Mouse (Mus musculus) embryo, embryonic 10 days (tissue): ENCODE data around the gene Zcchc24.

Experiments used
- DNase-seq: peaks from one replicate; pipeline ENCODE4 v3.0.0-alpha.2; 2015; ENCODE audit warnings: low spot score

The Zcchc24 gene

DNA sequence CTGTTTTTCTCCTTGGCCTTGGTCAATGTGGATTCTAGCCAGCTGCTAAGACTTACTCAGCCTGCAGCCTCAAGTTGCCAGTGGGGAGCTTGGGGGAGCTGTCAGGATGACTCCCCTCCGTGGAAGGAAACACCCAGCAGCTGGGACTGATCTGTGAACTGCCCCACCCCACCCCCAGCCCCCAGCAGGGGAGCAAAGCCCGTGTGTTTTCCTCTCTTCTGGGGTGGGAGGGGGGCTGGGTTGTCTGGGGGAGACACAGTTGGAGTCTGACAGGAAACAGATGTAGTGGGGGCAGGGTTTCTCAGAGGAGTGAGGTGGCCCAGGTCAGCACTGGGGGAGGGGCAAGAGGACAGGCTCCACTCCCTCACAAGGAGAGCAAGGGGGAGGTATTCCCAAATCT is 50.4 kb downstream of the Zcchc24 start:
- DNase-seq, result peak; percentile 76

DNA sequence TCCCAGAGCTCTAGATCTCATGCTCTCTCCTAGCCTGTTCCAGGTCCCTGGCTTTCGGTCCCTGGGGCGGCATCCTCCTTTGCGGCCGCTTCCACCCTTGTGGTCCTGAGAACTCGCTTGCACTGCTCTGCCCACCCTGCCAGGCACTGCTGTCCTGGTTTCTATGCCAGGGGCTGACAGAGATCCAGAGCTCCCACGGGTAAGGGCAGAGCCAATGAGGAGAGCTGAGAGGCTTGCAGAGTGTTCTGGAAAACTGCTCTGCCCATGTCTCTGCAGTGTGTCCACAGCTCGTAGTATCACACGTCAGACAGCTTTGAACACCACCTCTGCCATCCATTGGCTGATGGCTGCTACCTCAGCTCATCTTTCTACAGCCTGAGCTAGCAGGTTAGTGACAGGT is 51.1 kb downstream of the Zcchc24 start:
- DNase-seq, result no peak

DNA sequence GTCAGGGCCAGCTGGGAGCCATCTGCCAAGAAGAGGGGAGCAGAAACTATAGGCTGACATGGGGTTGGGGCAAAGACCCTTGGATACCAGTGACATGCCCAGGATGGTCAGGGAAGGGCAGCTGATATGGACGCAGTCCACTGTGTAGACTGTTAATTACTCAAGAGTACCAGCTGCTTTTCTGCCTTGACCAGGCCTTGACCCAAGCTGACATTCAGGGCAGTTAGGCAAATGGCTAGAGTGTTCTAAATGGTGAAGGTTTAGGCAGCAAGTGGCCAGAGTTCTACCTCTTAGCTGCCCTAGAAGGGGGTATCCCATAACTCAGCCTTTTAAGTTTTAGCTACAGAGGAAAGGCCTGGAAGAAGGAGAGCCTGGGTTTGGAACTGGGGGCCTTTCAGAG is 52.3 kb downstream of the Zcchc24 start:
- DNase-seq, result no peak

DNA sequence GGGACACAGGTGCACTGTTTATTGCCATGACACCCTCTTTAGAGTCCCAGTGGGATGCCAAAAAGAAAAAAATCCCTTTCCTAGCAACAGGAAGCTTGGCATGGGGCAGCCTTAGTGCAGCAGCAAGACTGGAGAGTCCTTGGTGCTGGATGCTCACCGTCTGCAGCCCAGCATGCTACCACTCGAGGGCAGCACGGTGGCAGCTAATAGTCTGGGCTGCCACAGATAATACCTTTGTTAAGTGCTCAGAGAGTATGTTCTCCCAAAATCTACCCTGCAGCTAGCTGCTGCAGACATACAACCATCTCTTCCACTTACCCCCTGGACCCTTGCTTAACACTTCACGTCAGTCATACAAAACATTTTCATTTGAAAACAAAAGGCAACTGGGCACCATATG is 55.4 kb downstream of the Zcchc24 start:
- peak; percentile 73 for DNase-seq

DNA sequence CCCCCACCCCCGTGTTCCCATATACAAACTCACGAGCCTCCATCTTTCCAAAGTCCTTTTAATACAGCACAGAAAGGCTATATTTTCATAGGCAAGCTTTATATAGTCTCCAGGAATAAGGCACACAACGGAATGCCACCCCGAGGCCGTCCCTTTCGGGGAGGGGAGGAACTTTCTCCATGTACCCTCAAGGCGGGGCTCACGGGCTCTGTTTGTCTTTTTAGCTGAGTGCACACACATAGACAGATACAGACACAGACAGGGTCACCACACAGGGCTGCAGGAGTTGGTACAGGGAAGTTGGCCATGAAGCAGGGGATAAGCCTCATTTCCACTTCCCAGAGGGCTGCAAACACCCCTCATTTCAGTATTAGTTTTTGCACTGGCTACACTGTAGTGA is 57.2 kb downstream of the Zcchc24 start:
- no peak for DNase-seq

DNA sequence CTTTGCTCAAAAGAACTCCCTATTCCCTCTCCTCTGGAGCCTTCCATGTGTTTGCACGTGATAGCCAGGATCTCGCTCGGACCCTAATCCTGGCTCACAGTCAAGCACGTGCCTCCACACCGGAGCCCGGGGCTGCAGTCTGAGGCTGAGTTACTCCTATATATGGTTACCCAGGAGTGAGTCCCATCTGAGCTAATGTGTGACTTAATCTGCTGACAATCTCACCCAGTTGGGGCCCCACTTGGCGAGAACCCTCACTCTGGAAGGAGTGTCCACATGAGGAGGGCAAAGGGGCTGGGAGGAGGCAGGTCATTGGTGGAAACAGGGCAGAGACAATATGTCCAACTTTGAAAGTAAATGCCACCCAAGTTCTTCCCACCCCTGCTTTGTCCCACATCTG is 57.7 kb downstream of the Zcchc24 start:
- DNase-seq, result no peak

DNA sequence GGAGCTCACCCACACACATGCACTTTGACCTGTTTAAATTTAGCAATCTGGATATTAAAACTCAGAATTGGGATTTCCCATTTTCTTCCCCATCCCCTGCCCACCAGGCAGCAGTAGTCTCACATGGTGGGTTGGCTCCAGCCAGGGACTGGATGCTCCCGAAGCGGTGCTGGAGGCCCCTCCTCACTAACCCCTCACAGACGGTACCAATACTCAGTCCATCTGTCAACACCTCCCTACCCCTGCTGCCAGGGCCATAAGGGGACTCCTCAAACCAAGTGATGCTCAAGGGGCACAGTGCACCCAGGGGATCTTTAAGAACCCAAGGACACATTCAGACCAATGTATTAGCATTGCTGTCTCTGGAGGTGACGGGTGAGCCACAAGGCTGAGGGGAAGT is 58.2 kb downstream of the Zcchc24 start:
- DNase-seq, result no peak

DNA sequence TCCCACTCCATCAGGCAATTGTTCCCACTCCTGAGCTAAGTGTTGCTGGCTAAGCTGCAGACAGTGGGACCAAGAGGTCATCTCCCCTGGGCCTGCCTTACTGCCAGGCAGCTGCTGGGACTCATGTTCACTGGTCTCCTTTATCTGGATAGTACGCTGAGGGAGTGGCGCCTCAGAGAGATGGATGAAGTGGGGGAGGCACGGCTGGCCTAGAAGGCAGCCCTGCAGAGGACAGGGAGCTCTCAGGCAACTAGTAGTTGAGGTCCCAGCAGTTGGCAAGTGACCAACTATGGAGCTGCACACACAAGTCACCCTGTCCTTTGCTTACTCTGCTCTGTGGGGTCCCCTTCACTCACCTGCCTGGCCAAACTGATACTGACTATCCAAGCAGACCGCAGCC is 58.8 kb downstream of the Zcchc24 start:
- peak; percentile 57 for DNase-seq

DNA sequence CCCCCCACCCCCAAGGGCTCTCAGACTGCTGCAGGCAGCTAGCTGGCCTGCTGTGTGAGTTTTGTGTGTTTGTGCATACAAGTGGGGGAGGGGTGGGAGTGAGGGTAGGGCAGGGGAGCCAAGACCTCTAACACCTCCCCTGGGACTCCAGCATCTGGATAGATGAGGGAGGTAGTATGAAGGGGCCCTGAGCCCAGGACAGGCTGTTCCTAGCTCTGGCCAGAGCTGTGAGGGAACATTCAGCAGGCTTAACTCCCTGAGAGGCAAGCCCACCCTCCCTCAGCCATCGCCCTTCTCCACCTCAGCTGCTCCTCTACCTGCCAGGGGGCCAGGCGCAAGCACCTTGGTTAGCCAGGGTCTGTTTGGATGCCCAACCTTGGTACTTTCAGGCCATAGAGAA is 59.9 kb downstream of the Zcchc24 start:
- DNase-seq, result no peak

DNA sequence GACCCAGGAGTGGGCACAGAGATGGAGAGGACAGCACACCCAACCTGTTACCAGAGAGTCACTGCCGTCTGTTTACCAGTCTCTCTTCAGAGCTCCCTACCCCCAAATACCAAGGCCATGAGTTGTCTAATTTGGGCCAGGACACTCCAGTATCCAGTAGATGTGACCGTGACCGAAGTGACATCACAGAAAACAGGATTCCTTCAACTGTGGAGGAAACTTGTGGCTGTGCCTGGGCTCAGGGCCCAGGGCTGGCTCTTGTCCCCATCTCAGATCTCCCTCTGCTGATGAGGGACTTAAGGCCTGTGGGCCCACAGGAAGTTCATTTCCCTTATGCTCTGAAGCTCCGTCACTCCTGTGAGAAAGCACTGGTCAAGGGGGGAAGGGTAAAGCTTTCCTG is 60.4 kb downstream of the Zcchc24 start:
- DNase-seq, result no peak

DNA sequence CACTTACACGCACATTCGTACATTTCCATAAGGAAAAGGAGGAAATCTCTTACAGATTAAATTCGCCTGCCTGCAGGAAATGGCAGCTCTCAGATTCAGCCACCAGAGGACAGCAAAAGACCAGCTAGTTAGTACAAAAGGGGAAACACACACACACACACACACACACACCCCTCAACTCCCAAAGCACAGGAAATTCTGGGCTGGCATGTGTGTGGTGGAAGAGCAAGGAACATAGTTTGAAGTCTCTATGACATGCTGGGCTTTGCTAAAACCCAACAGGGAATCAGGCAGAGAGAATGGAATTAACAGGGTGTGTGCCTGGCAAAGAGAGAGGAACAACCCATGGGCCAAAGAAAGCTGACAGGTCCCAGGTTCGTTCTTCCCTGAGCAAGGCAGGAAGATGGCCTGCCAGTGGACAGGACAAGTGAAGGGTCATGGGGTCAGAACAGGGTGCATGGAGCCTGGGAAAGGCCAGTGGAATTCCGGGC is 61.1 kb downstream of the Zcchc24 start:
- DNase-seq, result peak; percentile 72

DNA sequence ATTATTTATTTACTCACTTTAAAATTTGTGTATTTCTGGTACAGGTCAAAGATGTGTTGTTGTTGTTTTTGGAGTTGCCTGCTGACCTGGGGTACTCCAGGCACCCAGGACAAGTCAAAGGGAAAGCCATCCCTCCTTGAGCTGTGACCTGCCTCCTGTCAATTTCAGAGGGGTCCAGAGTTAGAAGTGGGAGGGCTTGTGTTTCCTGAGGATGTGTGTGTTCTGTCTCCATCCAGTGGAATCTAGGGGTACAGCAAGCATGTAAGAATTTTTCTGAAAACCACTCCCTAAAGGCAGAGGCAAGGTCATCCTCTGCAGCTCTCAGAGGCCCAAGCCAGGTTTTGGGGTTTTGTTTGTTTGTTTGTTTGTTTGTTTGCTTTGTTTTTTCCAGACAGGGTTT is 66.9 kb downstream of the Zcchc24 start:
- DNase-seq, result peak; percentile 80

DNA sequence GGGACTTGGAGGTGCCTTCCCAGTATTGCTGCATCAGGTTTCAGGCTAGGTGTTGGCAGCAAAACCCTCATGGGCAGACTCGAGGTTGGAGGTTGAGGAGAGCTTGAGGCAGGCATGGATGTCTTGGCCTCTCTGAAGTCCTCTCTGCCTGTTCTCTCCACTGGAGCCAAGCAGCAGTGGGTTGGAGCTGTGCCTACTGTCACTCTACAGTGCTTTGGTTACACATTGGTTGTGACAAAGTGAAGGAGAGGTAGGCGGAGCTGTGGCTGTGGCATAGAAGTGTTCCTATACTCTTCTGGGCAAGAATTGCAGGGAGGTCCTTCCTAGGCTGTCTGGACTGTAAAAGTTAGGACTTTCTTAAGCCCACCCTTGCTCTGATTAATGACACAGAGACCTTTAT is 72.5 kb downstream of the Zcchc24 start:
- no peak for DNase-seq

DNA sequence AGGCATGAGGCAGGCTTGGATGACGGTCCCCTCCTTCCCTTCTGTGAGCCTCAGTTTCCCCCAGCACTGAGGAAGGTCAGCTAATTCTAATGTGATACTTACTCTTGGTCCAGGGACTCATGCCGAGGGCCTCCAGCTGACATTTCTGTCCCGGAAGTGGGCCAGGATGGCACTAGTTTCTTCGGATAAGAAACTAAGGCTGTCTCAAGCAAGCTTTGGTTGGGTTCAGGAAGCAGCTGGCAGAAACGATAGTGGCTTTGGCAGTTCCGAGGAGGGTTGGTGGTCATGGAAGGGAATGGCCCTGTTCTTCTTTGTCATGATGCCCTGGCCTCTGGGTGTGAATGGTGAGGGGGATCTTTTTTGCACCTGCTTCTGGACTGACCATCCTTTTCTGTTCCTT is 73.8 kb downstream of the Zcchc24 start:
- no peak for DNase-seq

DNA sequence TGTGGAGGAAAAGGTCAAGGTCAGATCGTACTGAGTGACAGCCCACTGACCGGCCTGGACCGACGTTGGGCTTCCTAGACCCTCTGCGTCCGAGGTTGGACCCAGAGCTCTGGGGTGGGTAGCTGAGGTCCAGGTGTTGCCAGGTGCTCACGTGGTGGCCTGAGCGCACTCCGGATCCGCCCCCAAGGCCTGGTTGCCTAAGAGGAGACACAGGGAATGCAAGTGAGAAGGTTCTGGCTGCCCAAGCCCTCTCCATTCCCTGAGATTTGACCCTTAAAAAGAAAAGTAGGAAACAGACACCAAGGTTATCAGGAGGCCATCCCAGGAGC is 74.3 kb downstream of the Zcchc24 start:
- DNase-seq, result peak; percentile 39

DNA sequence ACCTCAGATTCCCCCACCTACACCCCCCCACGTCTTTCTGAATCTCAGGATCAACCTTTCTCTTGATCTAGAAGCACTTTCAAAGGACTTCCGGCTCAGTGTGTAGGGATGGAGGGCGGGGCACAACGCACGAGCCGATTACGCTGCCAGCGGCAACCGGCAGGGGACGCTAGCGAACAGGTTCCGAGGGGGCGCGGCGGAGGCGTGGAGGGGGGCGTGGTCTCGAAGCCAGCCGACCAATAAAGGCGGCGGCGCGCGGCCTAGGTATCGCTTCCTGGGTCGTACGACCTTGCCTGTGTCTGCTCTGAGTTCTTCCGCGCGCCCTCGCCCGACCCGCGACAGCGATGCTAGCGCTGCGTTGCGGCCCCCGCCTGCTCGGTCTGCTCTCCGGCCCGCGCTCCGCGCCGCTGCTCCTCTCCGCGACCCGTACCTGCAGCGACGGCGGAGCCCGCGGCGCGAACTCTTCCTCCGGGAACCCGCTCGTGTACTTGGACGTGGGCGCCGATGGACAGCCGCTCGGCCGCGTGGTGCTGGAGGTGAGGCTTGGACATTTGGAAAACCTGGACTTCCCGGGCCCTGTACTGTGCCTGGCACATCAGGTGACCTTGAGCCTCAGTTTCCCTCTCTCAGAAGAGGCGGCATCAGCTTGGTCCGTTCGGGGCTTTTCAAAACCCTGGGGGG is 74.8 kb downstream of the Zcchc24 start, which contains the start of gene Ppif:
Ppif (plus strand) TSS at position 267 of the 681 bp plus-strand sequence.
- DNase-seq, result peak; percentile 97

DNA sequence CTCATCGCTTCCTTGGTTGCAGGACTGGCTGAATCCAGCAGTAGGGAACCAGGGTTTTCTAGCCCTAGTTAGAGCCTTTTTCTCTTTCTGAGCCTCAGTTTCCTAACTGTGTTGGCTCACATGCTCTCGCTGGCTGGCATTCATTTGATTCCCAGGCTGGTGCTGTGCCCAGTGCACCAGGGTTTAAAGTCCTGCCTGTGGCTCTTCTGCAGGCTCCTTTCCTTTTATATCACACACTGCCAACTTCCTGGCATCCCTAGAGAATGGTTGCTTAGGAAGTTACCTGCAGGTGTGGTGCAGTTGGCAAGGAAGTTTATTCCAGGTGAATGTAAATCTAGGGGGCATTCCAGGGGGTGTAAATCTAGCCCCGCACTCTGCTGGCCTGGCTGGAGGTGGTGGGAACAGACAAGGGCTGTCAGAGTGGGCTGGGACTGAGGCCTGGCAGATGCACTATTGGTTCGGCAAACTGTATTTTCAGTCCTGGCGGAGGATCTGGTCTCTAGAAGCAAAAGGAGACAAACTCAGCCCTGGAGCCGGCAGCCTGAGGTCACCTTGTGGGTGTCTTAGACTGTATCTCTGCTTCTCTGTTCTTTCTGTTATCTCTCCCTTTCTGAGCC is 75.5 kb downstream of the Zcchc24 start:
- no peak for DNase-seq

DNA sequence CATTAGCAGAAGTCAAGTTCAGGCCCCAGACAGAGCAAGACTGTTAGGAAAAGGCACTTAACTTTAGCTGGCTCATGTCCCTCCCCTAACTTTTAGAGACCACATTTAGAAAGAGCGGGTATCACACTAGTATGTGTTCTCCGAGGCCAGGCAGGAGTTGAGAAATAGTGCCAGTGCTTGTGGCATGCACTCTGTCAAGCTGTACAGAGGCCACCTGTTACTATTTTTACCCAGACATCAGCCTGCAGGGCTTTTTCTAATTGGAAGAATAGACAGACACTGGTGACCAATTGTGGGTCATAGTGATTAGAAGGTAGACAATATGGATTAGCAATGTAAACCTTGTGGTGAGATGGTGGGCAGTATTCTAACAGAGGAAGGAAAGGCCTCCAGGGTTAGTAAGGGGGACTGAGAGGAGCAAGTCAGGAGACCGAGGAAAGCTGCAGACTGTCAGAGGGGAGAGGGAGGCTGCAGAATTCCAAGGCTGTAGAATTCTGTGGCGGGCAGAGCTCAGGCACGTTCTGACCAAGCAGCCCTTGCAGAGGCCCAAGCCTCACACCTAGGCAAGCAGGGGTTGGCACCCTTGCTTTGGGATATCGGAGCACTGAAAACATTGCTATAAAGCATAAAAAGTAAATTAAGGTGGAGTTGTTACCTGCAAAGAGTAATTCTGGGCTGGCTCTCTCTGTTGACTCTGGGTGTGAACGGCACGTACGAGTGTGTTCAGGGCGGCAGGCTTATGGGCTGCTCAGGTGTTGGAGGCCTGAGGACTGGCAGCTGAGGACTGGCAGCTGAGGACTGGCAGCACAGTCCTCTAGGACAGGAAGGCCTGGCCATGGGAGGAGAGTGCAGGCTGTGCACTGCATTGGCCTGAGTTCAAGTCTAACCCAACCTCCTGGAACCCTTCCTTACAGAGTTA is 81.6 kb downstream of the Zcchc24 start:
- DNase-seq, result no peak

DNA sequence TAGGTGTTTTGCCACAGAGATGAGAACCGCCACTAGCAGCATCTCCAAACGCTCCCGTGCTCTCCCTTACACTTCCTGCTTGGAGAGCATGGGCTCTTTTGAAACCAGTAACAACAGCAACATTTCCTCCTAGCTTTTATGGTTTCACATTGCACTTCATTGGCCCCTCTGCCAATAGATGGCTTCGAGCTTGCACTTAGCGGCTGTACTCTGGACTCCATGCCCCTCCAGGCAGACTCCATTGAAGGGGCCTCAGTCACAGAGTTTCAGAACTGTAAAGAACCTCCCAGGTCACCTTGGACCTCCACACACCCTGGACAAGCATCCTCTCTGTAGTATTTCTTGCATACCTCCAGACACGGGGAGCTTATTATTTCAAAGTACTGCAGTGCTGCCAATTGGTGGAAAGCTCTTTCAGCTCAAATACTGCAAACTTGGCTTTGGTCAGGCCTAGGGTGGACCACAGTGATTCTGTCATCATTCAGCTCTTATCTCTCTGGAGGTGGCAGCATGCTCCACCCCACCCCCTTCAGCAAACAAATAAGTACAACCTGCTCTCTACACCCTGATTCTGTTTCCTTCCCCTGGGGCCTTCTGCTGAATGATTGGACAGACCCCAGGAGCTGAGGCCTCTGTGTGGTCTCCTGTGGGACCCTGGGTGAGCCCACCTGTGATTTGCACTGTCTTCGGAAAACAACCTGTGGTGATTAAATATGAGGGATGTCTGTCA is 82.5 kb downstream of the Zcchc24 start:
- no peak for DNase-seq

DNA sequence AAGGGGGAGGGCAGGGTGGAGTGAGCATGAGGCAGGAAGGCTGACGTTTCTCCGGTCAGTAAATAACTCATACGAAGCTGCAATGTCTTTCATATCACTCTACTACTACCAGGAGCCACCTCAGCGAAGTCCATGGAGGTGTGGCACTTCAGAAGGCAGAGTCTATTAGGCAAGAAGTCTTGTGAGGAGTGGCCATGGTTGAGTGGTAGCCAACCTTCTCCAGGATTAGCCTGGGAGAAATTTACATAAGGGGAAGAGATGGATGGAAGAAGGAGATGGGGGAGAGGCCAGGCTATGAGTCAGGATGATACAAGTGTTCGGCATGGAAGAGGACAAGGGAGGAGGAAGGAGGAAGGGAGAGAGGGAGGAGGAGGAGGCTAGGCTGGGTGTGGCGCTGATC is 86.8 kb downstream of the Zcchc24 start:
- no peak for DNase-seq

DNA sequence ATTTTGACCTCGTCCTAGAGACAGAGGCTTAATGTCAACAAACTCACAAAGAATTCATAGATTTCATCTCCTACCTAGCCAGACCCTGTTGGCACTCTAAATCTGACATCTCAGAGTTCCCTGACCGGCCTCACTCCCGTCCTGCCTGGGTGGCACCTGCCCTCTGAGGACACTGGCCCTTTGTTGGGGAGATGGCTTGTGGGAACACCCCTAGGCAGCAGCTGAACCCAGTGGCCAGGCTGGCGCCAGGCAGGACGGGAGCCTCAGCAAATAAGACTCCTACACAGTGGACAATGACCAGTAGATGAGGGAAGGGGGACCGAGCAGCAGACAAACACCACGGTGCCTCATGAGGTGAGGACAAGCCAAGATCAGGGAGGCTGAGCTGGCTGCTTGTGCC is 89.2 kb downstream of the Zcchc24 start:
- DNase-seq, result no peak

DNA sequence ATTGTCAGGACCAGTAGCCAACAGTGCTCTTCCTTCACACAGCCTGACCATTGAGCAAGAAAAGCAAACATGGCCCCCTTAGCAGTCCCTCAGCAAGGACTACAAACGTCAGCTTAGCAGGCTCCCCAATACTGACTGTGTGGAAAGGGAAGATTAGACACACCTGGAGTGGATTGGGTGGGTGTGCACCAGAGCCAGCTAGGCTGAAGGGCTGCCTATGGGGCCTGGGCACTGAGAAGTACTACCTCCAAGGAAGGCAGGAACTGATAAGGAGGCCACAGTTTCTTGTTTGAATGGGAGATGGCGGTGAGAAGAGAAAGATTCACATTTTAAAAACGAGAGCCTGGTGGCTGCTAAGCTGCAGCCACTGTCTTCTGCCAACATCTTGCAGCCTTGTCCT is 101.3 kb downstream of the Zcchc24 start:
- DNase-seq, result no peak
